ENCODE assay signal across 24 mouse cellular contexts in genomic region chr11:22882926-22883325, GRCm38 (mm10). TPM values are rescaled to one million over a fixed set of nuclear protein-coding genes. Genes with fewer than 3 reads are reported as not detected.
DNase-seq lines count a peak whose midpoint lies in the region; ATAC-seq lines count a peak whose summit lies in the region.
"Had no signal": no experiment of that assay in that cellular context is flagged by ENCODE, and none has a peak within 500 bp of the region (broad histone marks: within the 10 kb centered on the region; RNA-seq: fewer than 3 reads in every experiment).

No protein-coding gene starts in this region.

- H3K9ac ChIP-seq in intestine, embryonic 16.5 days (ENCODE audit: low read depth, low read length) = no peak overlapping the region
- no peak overlapping the region for H3K9ac ChIP-seq in intestine, embryonic 15.5 days
- H3K9ac ChIP-seq: forebrain, embryonic 13.5 days; heart, embryonic 13.5 days; hindbrain, embryonic 12.5 days; hindbrain, embryonic 15.5 days had no signal

- DNase-seq in naive thymus-derived CD4-positive, alpha-beta T cell, adult 2 months (ENCODE audit: low read depth) = peak; percentile 33
- DNase-seq in heart, postnatal 10 days = no peak
- DNase-seq in limb, embryonic 10.5 days (ENCODE audit: low spot score) = no peak
- DNase-seq in urinary bladder, postnatal 25 days (ENCODE audit: low spot score) = no peak
- DNase-seq: adrenal gland, adult 8-10 months; adrenal gland, postnatal 25 days; B cell, adult 2 months; cerebellum, adult 11-12 months; cerebellum, adult 8-10 months; cerebellum, postnatal 10 days; cerebellum, postnatal 36 days; gastrocnemius, postnatal 10 days; gastrocnemius, postnatal 36 days; heart, adult 2 months had no signal

- intact Hi-C loops in heart, postnatal 10 days (cut with DNase I) = no loop called here

- H3K27ac ChIP-seq in intestine, embryonic 16.5 days (ENCODE audit: low read length) = peak overlapping the region; percentile 30; the same call in 1 of the 2 replicates
- H3K27ac ChIP-seq in intestine, embryonic 15.5 days = no peak overlapping the region
- no peak overlapping the region for H3K27ac ChIP-seq in limb, embryonic 10.5 days
- H3K27ac ChIP-seq: forebrain, embryonic 10.5 days; forebrain, embryonic 13.5 days; heart, adult 2 months; heart, embryonic 10.5 days; heart, embryonic 13.5 days; hindbrain, embryonic 12.5 days; hindbrain, embryonic 15.5 days had no signal

- no peaks in the 10 kb centered on the region for H3K9me3 ChIP-seq in intestine, embryonic 16.5 days (ENCODE audit: control insufficient read depth, low read length)
- no peaks in the 10 kb centered on the region for H3K9me3 ChIP-seq in intestine, embryonic 15.5 days
- no peaks in the 10 kb centered on the region for H3K9me3 ChIP-seq in limb, embryonic 10.5 days (replicated peaks)
- H3K9me3 ChIP-seq: forebrain, embryonic 10.5 days; forebrain, embryonic 13.5 days; heart, embryonic 10.5 days; heart, embryonic 13.5 days; hindbrain, embryonic 12.5 days; hindbrain, embryonic 15.5 days had no signal

- H3K4me2 ChIP-seq in intestine, embryonic 16.5 days (ENCODE audit: low read depth, low read length) = no peak overlapping the region
- H3K4me2 ChIP-seq in intestine, embryonic 15.5 days (replicated peaks) = no peak overlapping the region
- H3K4me2 ChIP-seq: forebrain, embryonic 13.5 days; heart, embryonic 13.5 days; hindbrain, embryonic 12.5 days; hindbrain, embryonic 15.5 days had no signal

- no peaks in the 10 kb centered on the region for H3K36me3 ChIP-seq in intestine, embryonic 16.5 days (ENCODE audit: control insufficient read depth, insufficient read depth, low read length)
- no peaks in the 10 kb centered on the region for H3K36me3 ChIP-seq in intestine, embryonic 15.5 days
- H3K36me3 ChIP-seq in limb, embryonic 10.5 days = no peaks in the 10 kb centered on the region
- H3K36me3 ChIP-seq: forebrain, embryonic 10.5 days; heart, embryonic 10.5 days; heart, embryonic 13.5 days; hindbrain, embryonic 12.5 days; hindbrain, embryonic 15.5 days had no signal

- no peaks in the 10 kb centered on the region for H3K27me3 ChIP-seq in intestine, embryonic 16.5 days (replicated peaks; ENCODE audit: control insufficient read depth, insufficient read depth, low read length)
- H3K27me3 ChIP-seq in intestine, embryonic 15.5 days (replicated peaks) = no peaks in the 10 kb centered on the region
- H3K27me3 ChIP-seq in limb, embryonic 10.5 days (ENCODE audit: low read depth, poor library complexity, severe bottlenecking) = no peaks in the 10 kb centered on the region
- H3K27me3 ChIP-seq: forebrain, embryonic 13.5 days; heart, embryonic 13.5 days; hindbrain, embryonic 12.5 days; hindbrain, embryonic 15.5 days had no signal

- 0 out of 2 replicates have a peak, but pooled peaks have one; percentile 19 for ATAC-seq in intestine, embryonic 16.5 days
- ATAC-seq in intestine, embryonic 15.5 days = no peak
- ATAC-seq in activated CD4-positive, CD25-positive, alpha-beta regulatory T cell, adult 4 months = peak; percentile 63
- ATAC-seq: forebrain, embryonic 13.5 days; forebrain, embryonic 16.5 days had no signal

- H3K4me1 ChIP-seq in intestine, embryonic 16.5 days (ENCODE audit: control insufficient read depth, insufficient read depth, low read length) = peaks cover 6% of the 10 kb centered on the region; the same call in 1 of the 2 replicates
- H3K4me1 ChIP-seq in intestine, embryonic 15.5 days (replicated peaks) = 0 out of 2 replicates have a peak, but pooled peaks cover 3% of the 10 kb centered on the region
- H3K4me1 ChIP-seq in limb, embryonic 10.5 days = no peaks in the 10 kb centered on the region
- H3K4me1 ChIP-seq: forebrain, embryonic 10.5 days; forebrain, embryonic 13.5 days; heart, embryonic 10.5 days; hindbrain, embryonic 12.5 days; hindbrain, embryonic 15.5 days had no signal

- no peak overlapping the region for H3K4me3 ChIP-seq in intestine, embryonic 16.5 days (ENCODE audit: low read length)
- H3K4me3 ChIP-seq in intestine, embryonic 15.5 days (replicated peaks) = no peak overlapping the region
- H3K4me3 ChIP-seq in limb, embryonic 10.5 days = no peak overlapping the region
- H3K4me3 ChIP-seq: forebrain, embryonic 10.5 days; forebrain, embryonic 13.5 days; heart, adult 2 months; heart, embryonic 10.5 days; heart, embryonic 13.5 days; hindbrain, embryonic 12.5 days; hindbrain, embryonic 15.5 days had no signal

RNA-seq across cellular contexts. Expression of gene B3gnt2, which starts 22.2 kb away (rescaled TPM):
- polyA plus RNA-seq in intestine, embryonic 16.5 days (2015; fragmentation: Nextera tagmentation; extraction: Ambion mirVana) = 11.8 and 11.9 TPM in 2 replicates
- 8.8 and 11.9 TPM in 2 replicates for polyA plus RNA-seq in intestine, embryonic 15.5 days (2015; fragmentation: Nextera tagmentation; extraction: Ambion mirVana)
- 1 to 10 TPM; 4.7 to 9.8 TPM for polyA plus RNA-seq in activated CD4-positive, CD25-positive, alpha-beta regulatory T cell, adult 4 months (2017; shearing (Covaris generic))
- total RNA-seq in heart, postnatal 10 days (2021) = 1 to 10 TPM; 6.5 to 8.3 TPM
- polyA plus RNA-seq in limb, embryonic 10.5 days (2016; fragmentation: Nextera tagmentation; extraction: Ambion mirVana) = 1.9 and 3.4 TPM in 2 replicates
